Mouse (Mus musculus) MEL (cell line): ENCODE measurements around the gene Rab33b. TPM values are rescaled to one million over a fixed set of nuclear protein-coding genes. Genes with fewer than 3 reads are reported as not detected.

ENCODE experiments used
- DNase-seq: peaks from one replicate; pipeline ENCODE4 v3.0.0; 2011; ENCODE audit warnings: low read depth, low spot score
- H3K27ac ChIP-seq: 2 replicates; pipeline ENCODE4 v1.5.1; 2012; ENCODE audit warnings: low read depth, mild to moderate bottlenecking, control low read depth, low read length, moderate library complexity; ENCODE audit not compliant: control insufficient read depth
- H3K27me3 ChIP-seq, 2 experiments: fragments of 150-350 bp in 1 of 2; sonication (generic) in 1 of 2; 2 replicates each; pipeline ENCODE4 v1.6.1; 2012; ENCODE audit warnings: low read length in 2 of 2, mild to moderate bottlenecking in 2 of 2, improper control_type of control experiment in 1 of 2, moderate library complexity in 1 of 2; ENCODE audit not compliant: insufficient read depth in 2 of 2, control insufficient read depth in 1 of 2
- H3K36me3 ChIP-seq, 2 experiments: 2 replicates each; pipeline ENCODE4 v1.6.1; 2012 to 2014; ENCODE audit warnings: low read length in 2 of 2, improper control_type of control experiment in 1 of 2, inconsistent platforms in 1 of 2, mild to moderate bottlenecking in 1 of 2; ENCODE audit not compliant: insufficient read depth in 2 of 2, control insufficient read depth in 1 of 2
- H3K4me1 ChIP-seq, 2 experiments: fragments of 150-350 bp in 1 of 2; sonication (generic) in 1 of 2; 2 replicates each; pipeline ENCODE4 v1.6.1; 2012; ENCODE audit warnings: low read length in 2 of 2, improper control_type of control experiment in 1 of 2, mild to moderate bottlenecking in 1 of 2; ENCODE audit not compliant: insufficient read depth in 2 of 2, control insufficient read depth in 1 of 2
- H3K4me3 ChIP-seq, 2 experiments: fragments of 150-350 bp in 1 of 2; sonication (generic) in 1 of 2; 2 replicates each; pipeline ENCODE4 v1.5.1; 2012; ENCODE audit warnings: low read depth in 2 of 2, low read length in 2 of 2, mild to moderate bottlenecking in 2 of 2, moderate library complexity in 2 of 2, control low read depth in 1 of 2, improper control_type of control experiment in 1 of 2; ENCODE audit not compliant: control insufficient read depth in 1 of 2, insufficient read depth in 1 of 2
- H3K79me2 ChIP-seq: 2 replicates; pipeline ENCODE4 v1.6.1; 2012; ENCODE audit warnings: mild to moderate bottlenecking, low read length, moderate library complexity; ENCODE audit not compliant: control insufficient read depth, poor library complexity, insufficient read depth
- H3K9ac ChIP-seq: 2 replicates; pipeline ENCODE4 v1.6.1; 2012; ENCODE audit warnings: low read depth, mild to moderate bottlenecking, control low read depth, low read length, moderate library complexity; ENCODE audit not compliant: control insufficient read depth, poor library complexity, severe bottlenecking
- H3K9me3 ChIP-seq: fragments of 150-350 bp; sonication (generic); replicated peaks from 2 replicates; pipeline ENCODE4 v1.6.1; 2012; ENCODE audit warnings: mild to moderate bottlenecking, low read length, improper control_type of control experiment, moderate library complexity; ENCODE audit not compliant: insufficient read depth
- BHLHE40 ChIP-seq: IDR thresholded peaks from 2 replicates; pipeline ENCODE4 v1.6.1; 2012; ENCODE audit warnings: low read depth, mild to moderate bottlenecking, inconsistent platforms, low read length, improper control_type of control experiment, borderline replicate concordance
- CHD1 ChIP-seq: IDR thresholded peaks from 2 replicates; pipeline ENCODE4 v1.6.1; 2012; ENCODE audit warnings: low read depth, mild to moderate bottlenecking, inconsistent platforms, low read length, improper control_type of control experiment
- CHD2 ChIP-seq: IDR thresholded peaks from 2 replicates; pipeline ENCODE4 v1.6.1; 2011; ENCODE audit warnings: low read length, improper control_type of control experiment
- CTCF ChIP-seq, 3 experiments: IDR thresholded peaks in 2 of 3; conservative IDR thresholded peaks in 1 of 3; 2 replicates each; pipeline ENCODE4 v1.5.1; 2011 to 2012; ENCODE audit warnings: low read length in 3 of 3, low read depth in 2 of 3, mild to moderate bottlenecking in 2 of 3, improper control_type of control experiment in 1 of 3, inconsistent platforms in 1 of 3, mixed read lengths in 1 of 3, moderate library complexity in 1 of 3; ENCODE audit not compliant: control insufficient read depth in 1 of 3, insufficient read depth in 1 of 3, poor library complexity in 1 of 3, severe bottlenecking in 1 of 3
- ELF1 ChIP-seq: IDR thresholded peaks from 2 replicates; pipeline ENCODE4 v1.6.1; 2014; ENCODE audit warnings: low read depth, mild to moderate bottlenecking, inconsistent platforms, low read length, improper control_type of control experiment, moderate library complexity
- EP300 ChIP-seq, 2 experiments: IDR thresholded peaks; 2 replicates each; pipeline ENCODE4 v1.6.1; 2011; ENCODE audit warnings: improper control_type of control experiment in 2 of 2, low read length in 2 of 2, low read depth in 1 of 2, mild to moderate bottlenecking in 1 of 2
- ETS1 ChIP-seq: IDR thresholded peaks from 2 replicates; pipeline ENCODE4 v1.6.1; 2012; ENCODE audit warnings: low read depth, mild to moderate bottlenecking, inconsistent platforms, low read length, improper control_type of control experiment, moderate library complexity
- GATA1 ChIP-seq: IDR thresholded peaks from 2 replicates; pipeline ENCODE4 v1.6.1; 2011; ENCODE audit warnings: low read depth, low read length, improper control_type of control experiment
- HCFC1 ChIP-seq: IDR thresholded peaks from 2 replicates; pipeline ENCODE4 v1.6.1; 2012; ENCODE audit warnings: low read depth, mild to moderate bottlenecking, inconsistent platforms, low read length, improper control_type of control experiment, moderate library complexity
- KAT2A ChIP-seq: conservative IDR thresholded peaks from 2 replicates; pipeline ENCODE4 v1.6.1; 2012; ENCODE audit warnings: low read depth, low read length, improper control_type of control experiment, inconsistent platforms
- MAX ChIP-seq: IDR thresholded peaks from 2 replicates; pipeline ENCODE4 v1.6.1; 2011; ENCODE audit warnings: low read length, improper control_type of control experiment
- MEF2A ChIP-seq: IDR thresholded peaks from 2 replicates; pipeline ENCODE4 v1.6.1; 2014; ENCODE audit warnings: low read depth, mild to moderate bottlenecking, inconsistent platforms, low read length, improper control_type of control experiment; ENCODE audit not compliant: poor library complexity, insufficient replicate concordance, severe bottlenecking; ENCODE audit errors: extremely low read depth
- MXI1 ChIP-seq: IDR thresholded peaks from 2 replicates; pipeline ENCODE4 v1.6.1; 2011; ENCODE audit warnings: mild to moderate bottlenecking, low read depth, low read length, improper control_type of control experiment
- MYC ChIP-seq: IDR thresholded peaks from 2 replicates; pipeline ENCODE4 v1.6.1; 2011; ENCODE audit warnings: low read depth, mild to moderate bottlenecking, low read length, improper control_type of control experiment, moderate library complexity
- NELFE ChIP-seq: IDR thresholded peaks from 2 replicates; pipeline ENCODE4 v1.6.1; 2011; ENCODE audit warnings: low read depth, low read length, improper control_type of control experiment
- NRF1 ChIP-seq: IDR thresholded peaks from 2 replicates; pipeline ENCODE4 v1.6.1; 2014; ENCODE audit warnings: low read depth, mild to moderate bottlenecking, inconsistent platforms, low read length, improper control_type of control experiment, moderate library complexity; ENCODE audit not compliant: poor library complexity, insufficient read depth, severe bottlenecking
- POLR2A ChIP-seq, 2 experiments: IDR thresholded peaks; 2 replicates each; pipeline ENCODE4 v1.6.1; 2011 to 2012; ENCODE audit warnings: low read length in 2 of 2, mild to moderate bottlenecking in 2 of 2, control low read depth in 1 of 2, improper control_type of control experiment in 1 of 2, low read depth in 1 of 2, moderate library complexity in 1 of 2; ENCODE audit not compliant: control insufficient read depth in 1 of 2, insufficient read depth in 1 of 2, poor library complexity in 1 of 2
- POLR2AphosphoS2 ChIP-seq: IDR thresholded peaks from 2 replicates; pipeline ENCODE4 v1.6.1; 2011; ENCODE audit warnings: low read length, improper control_type of control experiment
- RAD21 ChIP-seq: IDR thresholded peaks from 2 replicates; pipeline ENCODE4 v1.6.1; 2011; ENCODE audit warnings: mild to moderate bottlenecking, low read depth, low read length, improper control_type of control experiment
- RCOR1 ChIP-seq: IDR thresholded peaks from 2 replicates; pipeline ENCODE4 v1.6.1; 2012; ENCODE audit warnings: low read depth, mild to moderate bottlenecking, inconsistent platforms, low read length, improper control_type of control experiment
- SIN3A ChIP-seq: IDR thresholded peaks from 2 replicates; pipeline ENCODE4 v1.6.1; 2012; ENCODE audit warnings: low read length, improper control_type of control experiment, inconsistent platforms
- TAL1 ChIP-seq: IDR thresholded peaks from 2 replicates; pipeline ENCODE4 v1.6.1; 2012; ENCODE audit warnings: mild to moderate bottlenecking, inconsistent platforms, low read length, moderate library complexity, mixed read lengths
- UBTF ChIP-seq: IDR thresholded peaks from 2 replicates; pipeline ENCODE4 v1.6.1; 2012; ENCODE audit warnings: low read depth, mild to moderate bottlenecking, inconsistent platforms, low read length, improper control_type of control experiment, moderate library complexity, borderline replicate concordance; ENCODE audit not compliant: insufficient read depth
- ZKSCAN1 ChIP-seq: IDR thresholded peaks from 2 replicates; pipeline ENCODE4 v1.6.1; 2012; ENCODE audit warnings: low read depth, mild to moderate bottlenecking, inconsistent platforms, low read length, improper control_type of control experiment, moderate library complexity
- ZMIZ1 ChIP-seq: IDR thresholded peaks from 2 replicates; pipeline ENCODE4 v1.6.1; 2012; ENCODE audit warnings: low read depth, mild to moderate bottlenecking, inconsistent platforms, low read length, improper control_type of control experiment, moderate library complexity
- ZNF384 ChIP-seq: IDR thresholded peaks from 2 replicates; pipeline ENCODE4 v1.6.1; 2012; ENCODE audit warnings: low read depth, mild to moderate bottlenecking, inconsistent platforms, low read length, improper control_type of control experiment
- polyA plus RNA-seq, 2 experiments: library from polyadenylated mRNA; stranded (reverse) in 1 of 2; unstranded in 1 of 2; fragments of >175 nt in 1 of 2; fragments of >200 nt in 1 of 2; gene quantifications; 2 replicates each; pipeline versions ENCODE4 v1.2.1 to v1.2.4; 2012; ENCODE audit warnings: low replicate concordance in 2 of 2, low read depth in 1 of 2; ENCODE audit not compliant: insufficient read length in 2 of 2, insufficient read depth in 1 of 2, missing spikeins in 1 of 2
- total RNA-seq: library from RNA; depleted of rRNA; stranded (reverse); fragments of 300-350 nt; gene quantifications from 2 replicates; pipeline ENCODE4 v1.2.3, GENCODE M21; 2012

The Rab33b gene
- total and polyA plus RNA-seq, 3 experiments, result 4.9 to 5.2 TPM; not detected in 1

DNA sequence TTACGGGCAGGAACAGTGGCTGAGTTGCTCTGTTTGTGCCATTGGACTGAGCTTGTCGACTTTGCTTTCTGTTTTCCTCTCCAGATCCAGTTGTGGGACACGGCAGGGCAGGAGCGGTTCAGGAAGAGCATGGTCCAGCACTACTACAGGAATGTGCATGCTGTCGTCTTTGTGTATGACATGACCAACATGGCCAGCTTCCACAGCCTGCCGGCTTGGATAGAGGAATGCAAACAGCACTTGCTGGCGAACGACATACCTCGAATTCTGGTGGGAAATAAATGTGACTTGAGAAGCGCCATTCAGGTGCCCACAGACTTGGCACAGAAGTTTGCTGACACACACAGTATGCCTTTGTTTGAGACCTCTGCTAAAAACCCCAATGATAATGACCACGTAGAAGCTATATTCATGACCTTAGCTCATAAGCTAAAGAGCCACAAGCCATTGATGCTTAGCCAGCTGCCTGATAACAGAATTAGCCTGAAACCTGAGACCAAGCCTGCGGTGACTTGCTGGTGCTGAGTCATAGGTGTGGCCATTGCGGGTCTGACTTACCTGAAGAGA is 9.6 kb downstream of the Rab33b start:
- H3K36me3 ChIP-seq, result peaks cover 0 to 4% of the 10 kb centered on the region in 2 experiments; a peak in 2 of 4 replicates
- no peak overlapping the region for H3K4me3 ChIP-seq
- H3K27me3 ChIP-seq, result no peaks in the 10 kb centered on the region
- no peaks in the 10 kb centered on the region for H3K9me3 ChIP-seq
- no peaks in the 10 kb centered on the region for H3K4me1 ChIP-seq
- H3K27ac ChIP-seq, result no peak overlapping the region
- TF ChIP-seq MXI1 (no peak), CTCF (IDR thresholded peaks at IDR 0.05 in 2 of 3, conservative IDR thresholded peaks at IDR 0.05 in 1 of 3; ENCODE audit: control insufficient read depth in 1 of 3, insufficient read depth in 1 of 3, low read depth in 2 of 3, low read length in 3 of 3, poor library complexity in 1 of 3, severe bottlenecking in 1 of 3) (no peak), POLR2A (IDR thresholded peaks at IDR 0.05; ENCODE audit: control insufficient read depth in 1 of 2, insufficient read depth in 1 of 2, low read depth in 1 of 2, low read length in 2 of 2, poor library complexity in 1 of 2) (no peak), MEF2A (no peak), SIN3A (no peak), NRF1 (no peak), CHD1 (no peak), HCFC1 (no peak), RCOR1 (no peak), NELFE (no peak), ZMIZ1 (no peak), ELF1 (no peak), ETS1 (no peak), BHLHE40 (no peak), EP300 (IDR thresholded peaks at IDR 0.05; ENCODE audit: low read depth in 1 of 2, low read length in 2 of 2) (no peak), UBTF (no peak), MYC (no peak), CHD2 (no peak), TAL1 (no peak), ZKSCAN1 (no peak)
- H3K79me2 ChIP-seq, result no peaks in the 10 kb centered on the region; the same call in 1 of the 2 replicates
- no peak overlapping the region for H3K9ac ChIP-seq
- DNase-seq, result no peak

DNA sequence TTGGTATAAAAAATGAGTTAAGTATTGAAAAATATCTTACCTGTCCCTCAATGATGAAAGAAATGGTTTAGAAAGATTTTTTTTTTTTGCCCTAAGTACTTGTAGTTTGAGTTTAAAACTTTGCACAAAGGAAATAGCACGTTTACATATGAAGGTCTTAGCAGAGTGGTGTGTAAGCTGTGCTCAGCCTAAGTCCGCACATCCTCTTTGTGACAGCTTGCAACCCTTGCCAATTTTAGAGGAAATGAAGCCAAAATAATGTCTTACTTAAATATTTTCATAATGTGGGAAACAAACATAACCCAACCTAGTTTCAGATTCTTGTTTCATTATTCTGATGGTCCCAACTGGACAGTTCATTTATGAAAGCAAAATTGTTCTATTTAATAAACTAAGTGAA is 10.7 kb downstream of the Rab33b start:
- Histone ChIP-seq H3K36me3 (peaks cover 0 to 4% of the 10 kb centered on the region in 2 experiments; a peak in 2 of 4 replicates), H3K27me3 (no peaks in the 10 kb centered on the region), H3K4me3 (no peak overlapping the region), H3K27ac (no peak overlapping the region), H3K9me3 (no peaks in the 10 kb centered on the region), H3K9ac (no peak overlapping the region), H3K4me1 (no peaks in the 10 kb centered on the region), H3K79me2 (no peaks in the 10 kb centered on the region; the same call in 1 of the 2 replicates)
- TF ChIP-seq UBTF (no peak), MXI1 (no peak), ZNF384 (no peak), HCFC1 (no peak), MYC (no peak), KAT2A (no peak), POLR2AphosphoS2 (no peak), MEF2A (no peak), RAD21 (no peak), ZMIZ1 (no peak), ELF1 (no peak), EP300 (IDR thresholded peaks at IDR 0.05; ENCODE audit: low read depth in 1 of 2, low read length in 2 of 2) (no peak), MAX (no peak), GATA1 (no peak), ETS1 (no peak)
- DNase-seq, result no peak
